Mouse (Mus musculus) embryo, embryonic 10.5 days (tissue): ENCODE data around the gene Klrg2.
"Not testable (repeated sequence)": the region's sequence is repeated elsewhere in the genome, so short reads cannot be mapped to it uniquely, and the experiment has no call there.

Experiments used
- DNase-seq: peaks from one replicate; pipeline ENCODE4 v3.0.0-alpha.2; 2015; ENCODE audit warnings: low spot score

The Klrg2 gene

DNA sequence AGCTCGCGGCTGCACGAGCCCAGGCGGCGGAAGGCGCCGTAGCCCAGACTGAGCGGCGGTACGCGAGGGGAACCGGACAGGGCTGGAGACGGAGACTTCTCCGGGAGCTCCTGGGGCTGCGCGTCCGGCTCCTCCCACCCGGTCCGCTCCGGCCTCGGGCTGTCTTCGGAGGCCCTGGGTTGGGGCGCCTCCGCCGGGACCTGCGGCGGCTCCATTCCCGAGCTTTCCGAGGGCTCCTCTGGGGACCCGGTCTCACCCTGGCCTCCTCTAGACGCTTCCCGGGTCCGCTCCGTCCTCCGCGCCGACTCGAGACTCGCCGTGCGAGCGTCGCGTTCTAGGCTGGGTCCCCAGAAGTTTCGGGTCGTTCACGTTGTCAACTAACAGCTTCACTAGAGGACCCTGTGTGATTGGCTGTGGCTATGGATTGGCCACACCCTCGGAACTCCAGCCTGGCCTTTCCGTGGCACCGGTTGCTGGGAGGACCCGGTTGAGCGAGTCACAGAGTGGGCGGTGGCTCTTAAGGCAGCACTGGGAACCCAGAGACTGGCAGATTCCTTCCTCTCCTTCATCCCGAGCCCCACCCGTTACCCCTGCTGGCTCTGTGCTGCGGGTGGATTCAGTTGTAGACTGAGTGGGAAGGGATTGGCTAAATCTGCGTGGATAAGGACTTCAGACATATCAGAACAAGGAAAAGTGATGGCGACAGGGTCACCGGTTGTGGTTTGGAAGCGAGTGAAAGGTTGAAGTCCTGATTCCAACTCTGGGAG lies at the start of gene Klrg2:
Klrg2 (minus strand) TSS at position 391 of the 767 bp plus-strand sequence.
- DNase-seq = peak; percentile 71

DNA sequence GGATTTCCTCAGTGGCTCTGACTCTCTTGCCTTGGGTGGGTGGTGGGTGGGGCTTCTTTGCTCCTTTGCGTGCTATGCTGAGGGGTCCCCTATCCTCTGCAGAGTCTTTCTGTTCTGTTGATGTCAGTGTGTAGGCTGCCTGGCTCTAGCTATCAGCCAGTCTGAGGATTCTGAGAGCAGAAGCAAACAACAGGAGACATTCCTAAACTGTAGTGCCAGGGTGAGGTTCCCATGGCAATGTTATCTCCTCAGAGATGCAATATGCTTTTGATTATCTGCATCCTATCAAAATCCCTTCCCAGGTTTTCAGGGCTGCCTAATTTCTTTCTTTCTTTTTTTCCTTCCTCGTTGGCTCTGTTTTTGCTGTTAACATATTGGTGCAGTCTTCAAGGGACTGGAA lies 45.5 kb upstream of the Klrg2 start:
- no peak for DNase-seq

DNA sequence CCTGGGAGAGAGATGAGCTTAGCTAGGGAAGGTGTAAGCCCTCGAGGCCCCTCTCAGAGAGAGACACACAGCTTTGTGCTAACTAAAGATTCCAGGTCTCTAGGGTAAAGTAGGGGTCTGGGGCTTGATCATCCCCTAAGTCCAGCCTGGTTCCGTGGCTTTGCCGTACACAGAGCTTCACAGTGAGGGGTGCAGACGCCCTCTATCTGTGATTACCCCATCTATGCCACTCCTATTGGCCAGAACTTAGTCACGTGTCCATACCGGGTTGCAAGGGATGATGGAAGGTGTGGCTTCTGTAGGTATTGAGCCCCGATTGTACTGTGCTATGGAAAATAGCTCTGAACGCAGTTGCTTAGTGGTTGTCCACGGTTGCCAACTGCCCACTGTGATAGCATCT lies 40.6 kb upstream of the Klrg2 start:
- no peak for DNase-seq

DNA sequence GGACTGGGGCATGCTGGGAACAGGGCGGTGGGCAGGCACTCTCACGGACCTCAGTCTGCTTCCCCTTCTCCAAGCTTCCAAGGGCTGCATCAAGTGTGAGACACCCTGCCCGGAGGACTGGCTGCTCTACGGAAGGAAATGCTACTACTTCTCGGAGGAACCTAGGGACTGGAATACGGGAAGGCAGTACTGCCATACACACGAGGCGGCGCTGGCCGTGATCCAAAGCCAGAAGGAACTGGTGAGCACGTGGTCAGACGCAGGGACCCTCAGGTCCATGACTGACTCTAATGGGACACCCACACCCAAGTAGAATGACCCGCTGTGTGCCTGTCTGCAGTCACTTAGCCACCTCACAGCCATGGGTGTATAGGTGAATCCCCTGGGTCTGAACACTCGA lies 39.7 kb upstream of the Klrg2 start:
- DNase-seq = no peak

DNA sequence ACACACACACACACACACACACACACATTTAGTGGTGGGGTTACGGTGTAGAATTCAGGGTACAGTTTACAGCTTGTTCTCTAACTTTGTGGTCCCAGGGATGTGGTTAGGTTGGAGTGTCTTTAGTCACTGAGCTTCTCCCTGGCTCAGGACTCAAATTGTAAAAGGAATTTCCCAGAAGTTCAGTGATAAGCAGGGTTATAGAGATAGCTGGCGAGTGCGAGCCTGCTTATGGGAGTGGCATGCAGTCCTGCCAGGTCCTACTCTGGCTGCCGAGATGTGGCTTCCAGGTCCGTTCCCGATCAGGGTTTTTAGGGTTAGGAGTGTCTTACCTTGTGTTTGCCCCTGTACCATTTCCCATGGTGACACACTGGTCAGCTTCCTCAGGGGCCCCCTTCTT lies 39.2 kb upstream of the Klrg2 start:
- no peak for DNase-seq

DNA sequence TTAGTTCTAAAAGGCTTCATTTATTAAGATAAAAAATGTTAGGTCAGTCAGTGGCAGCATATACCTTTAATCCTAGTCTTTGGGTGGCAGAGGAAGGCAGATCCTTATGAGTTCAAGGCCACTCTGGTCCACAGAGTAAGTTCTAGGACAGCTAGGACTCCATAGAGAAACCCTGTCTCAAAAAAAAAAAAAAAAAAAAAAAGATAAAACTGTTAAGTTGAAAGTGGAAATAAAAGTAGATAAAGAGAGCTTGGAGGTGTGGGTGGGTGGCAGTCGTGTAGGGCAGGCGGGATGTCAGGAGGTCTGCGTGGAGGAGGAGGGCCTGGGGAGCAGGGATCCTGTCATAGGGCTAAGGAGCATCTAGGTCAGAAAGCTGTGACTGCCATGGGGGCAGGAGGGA lies 35.0 kb upstream of the Klrg2 start:
- DNase-seq = no peak

DNA sequence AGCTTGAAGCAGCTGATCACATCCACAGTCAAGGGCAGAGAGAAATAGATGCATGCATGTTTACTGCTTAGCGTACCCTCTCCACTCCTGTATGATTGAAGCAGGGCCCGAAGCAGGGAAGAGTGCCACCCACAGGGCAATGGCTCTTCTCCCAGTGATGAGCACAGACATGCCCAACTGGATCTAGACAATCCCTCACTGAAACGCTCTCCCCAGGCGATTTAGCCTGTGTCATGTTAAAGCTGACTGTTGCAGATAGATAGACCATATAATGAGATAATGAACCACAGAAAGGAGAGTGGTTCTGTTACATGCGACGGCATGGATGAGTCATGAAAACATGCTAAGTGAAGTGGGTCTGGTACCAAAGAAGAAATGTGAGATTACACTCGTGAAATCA lies 34.2 kb upstream of the Klrg2 start:
- no peak for DNase-seq

DNA sequence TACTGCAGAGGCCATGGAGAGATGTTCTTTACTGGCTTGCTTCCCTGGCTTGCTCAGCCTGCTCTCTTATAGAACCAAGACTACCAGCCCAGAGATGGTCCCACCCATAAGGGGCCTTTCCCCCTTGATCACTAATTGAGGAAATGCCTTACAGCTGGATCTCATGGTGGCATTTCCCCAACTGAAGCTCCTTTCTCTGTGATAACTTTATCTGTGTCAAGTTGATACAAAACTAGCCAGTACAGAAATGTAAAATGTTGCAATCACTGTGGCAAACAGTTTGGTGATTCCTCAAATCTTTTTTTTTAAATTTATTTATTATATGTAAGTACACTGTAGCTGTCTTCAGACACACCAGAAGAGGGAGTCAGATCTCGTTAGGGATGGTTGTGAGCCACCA lies 33.4 kb upstream of the Klrg2 start:
- not testable (repeated sequence) for DNase-seq

DNA sequence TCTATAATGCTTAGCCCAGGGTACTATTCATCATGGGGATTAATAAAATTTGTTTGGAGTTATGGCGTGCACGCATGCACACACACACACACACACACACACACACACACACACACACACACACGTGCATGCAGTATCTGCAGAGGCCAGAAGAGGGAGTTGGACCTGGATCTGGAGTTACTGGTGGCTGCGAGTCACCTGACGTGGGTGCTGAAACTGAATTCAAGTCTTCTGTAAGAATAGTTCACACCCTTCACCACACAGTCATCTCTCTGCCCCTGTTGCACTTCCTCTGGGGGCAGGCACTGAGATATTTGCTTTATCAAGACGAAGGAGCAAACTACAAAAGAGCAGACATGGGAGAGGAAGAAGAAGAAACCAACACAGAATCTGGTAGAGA lies 32.5 kb upstream of the Klrg2 start:
- DNase-seq = no peak

DNA sequence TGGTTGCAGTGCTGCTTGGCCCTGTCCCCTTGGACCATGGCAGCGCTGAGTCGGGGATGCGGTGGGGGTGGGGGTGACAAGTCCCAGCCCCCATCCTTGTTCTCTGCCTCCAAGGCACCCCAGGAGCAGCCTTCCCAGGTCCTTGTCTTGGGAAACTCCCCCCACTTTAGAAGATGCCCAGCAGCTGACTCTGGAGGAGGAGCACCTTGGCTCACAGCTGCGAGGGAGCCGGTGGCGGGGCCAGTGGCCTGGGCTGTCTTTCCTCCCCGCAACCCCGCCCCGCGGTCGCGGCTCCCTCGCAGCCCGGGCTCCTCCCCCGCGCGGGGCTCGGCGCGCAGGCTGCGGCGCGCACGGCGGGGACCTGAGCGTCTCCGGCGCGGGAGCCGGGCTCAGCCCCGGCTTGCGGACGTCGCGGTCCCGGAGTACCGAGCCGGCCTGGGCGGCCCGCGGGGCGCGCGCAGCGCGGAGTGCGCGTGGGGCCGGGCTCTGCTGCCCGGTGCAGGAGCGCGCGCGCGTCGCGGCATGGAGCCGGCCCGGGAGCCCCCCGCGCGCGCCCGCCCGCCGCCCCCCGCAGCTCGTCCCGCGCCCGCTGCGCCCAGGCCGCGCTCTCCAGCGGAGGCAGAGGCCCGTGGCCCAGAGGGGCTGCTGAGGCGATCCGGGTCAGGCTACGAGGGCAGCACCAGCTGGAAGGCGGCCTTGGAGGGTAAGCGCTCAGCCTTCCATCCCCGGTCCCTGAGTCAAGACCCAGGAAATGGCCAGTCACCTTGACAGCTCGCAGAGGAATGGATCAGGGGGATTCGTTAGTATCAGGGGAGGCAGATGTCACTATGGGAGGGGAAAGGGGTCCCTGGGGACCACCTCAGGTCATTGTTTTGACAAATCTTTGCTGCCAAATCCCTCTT lies 25.9 kb upstream of the Klrg2 start, which contains the start of gene Clec2l:
Clec2l (plus strand) TSS at position 356 of the 902 bp plus-strand sequence.
- peak; percentile 59 for DNase-seq

DNA sequence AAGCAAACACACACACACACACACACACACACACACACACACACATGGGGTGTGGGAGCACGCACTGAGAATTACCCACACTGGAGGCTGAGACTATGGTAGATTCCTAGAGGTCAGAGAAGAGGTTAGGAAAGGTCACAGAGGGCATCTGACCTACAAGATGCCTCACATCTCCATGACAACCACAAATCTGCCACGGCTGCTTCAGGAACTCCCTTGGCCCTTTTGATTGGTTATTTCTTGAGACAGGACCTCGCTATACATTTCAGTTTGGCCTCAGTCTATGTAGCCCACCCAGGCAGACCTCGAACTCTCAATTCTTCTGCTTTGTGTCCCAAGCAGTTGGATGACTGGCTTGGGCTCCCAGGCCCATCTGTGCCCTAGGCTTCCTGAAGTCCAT lies 24.6 kb upstream of the Klrg2 start:
- peak; percentile 75 for DNase-seq

DNA sequence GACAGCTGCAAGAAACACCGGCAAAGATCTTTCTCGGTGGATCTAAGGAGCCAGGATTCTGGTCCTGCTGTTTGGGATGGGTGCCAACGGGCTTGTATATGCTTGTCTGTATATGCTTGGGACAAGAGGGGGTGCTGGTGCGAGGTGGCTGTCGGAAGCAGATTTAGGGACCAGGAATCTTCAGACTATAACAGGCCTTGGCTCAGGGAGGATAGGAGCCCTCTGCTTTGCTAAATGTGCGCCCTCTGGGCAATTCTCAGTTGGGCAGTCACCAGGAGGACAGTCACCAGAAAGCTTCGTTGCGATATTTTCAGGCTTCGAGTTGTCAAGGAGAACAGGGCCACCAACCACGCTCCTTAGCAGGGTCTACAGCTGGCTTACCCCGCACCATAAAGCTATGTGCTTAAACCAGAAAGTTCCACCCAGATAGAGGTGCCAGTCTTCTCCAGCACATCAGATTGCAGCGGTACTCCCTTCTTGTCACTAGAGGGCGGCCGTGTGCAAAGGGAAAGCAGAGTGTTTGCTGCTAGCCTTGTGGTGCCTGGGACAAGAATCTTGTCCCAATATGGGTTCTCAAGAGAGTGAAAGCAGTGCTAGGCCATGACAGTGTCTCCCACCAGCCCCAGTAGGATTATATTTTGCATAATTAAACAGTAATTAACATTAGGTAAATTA lies 13.4 kb upstream of the Klrg2 start:
- DNase-seq = peak; percentile 90

DNA sequence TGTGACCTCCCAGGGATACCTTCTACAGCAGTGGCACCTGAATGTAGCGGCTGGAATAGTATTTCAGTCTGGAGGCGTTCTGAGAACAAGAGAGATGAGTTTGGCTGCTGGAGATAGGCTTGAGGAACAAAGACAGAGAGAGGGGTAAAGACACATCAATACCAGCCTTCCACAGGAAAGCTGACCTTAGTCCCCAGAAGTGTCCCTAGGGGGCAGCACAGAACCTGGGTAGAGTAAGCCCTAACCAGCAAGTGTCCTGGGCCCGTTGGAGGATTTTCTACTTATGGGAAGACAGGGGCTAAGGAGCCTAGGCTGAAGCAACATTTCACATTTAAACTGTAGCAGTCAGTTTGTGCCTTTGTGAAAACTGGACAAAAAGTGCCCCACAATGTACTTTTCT lies 12.5 kb upstream of the Klrg2 start:
- DNase-seq = peak; percentile 46

DNA sequence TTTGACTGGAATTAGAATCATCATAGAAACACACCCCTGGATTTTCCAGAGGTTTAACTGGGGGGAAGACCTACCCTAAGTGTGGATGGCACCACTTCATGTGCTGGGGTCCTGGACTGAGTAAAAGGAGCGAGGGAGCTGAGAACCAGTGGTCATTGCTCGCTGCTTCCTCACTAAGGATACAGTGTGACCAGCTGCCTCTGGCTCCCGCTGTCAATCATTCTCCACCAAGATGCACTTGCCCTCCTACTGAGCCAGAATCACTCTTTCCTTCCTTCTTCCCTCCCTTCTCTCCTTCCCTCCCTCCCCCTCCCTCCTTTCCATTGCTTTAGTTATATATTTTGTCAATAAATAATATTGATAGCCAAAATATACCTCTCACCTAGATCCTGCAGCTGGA lies 6.0 kb upstream of the Klrg2 start:
- DNase-seq = no peak

DNA sequence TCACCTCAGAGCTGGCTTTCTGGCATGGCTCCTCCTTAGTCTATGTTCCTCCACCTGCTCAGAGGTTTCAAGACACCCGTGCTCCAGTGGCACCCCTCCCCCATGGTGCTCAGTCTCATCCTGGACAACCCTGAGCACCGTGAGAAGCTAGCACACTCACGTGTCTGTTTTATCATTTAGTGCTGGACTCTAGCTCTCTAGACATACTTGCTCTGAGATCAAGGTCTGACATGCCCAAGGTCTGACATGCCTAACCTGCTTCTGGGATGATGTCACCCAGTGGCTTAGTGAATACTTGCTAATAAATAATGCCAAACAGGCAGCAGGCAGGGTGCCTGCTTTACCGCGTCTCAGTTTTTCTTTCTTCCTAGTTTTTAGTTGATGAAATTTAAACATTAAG lies 5.6 kb upstream of the Klrg2 start:
- no peak for DNase-seq

DNA sequence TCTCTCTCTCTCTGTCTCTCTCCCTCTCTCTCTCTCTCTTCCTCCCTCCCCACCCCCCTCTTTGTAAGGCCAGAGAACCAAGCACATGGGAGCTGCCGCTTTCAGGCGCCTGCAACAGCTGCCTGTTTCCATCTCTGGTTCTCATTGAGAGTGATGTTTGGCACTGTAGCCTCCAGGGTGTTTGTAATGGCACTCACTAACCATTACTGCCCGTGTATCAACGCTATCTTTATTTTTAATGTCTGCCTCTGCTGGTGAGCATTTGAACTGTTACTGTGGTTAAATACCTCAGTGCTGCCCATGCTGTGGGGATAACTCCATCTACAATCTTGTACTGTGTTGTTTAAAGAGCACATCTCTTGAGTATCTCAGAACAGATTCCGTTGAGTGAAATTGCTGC lies 4.6 kb upstream of the Klrg2 start:
- no peak for DNase-seq

DNA sequence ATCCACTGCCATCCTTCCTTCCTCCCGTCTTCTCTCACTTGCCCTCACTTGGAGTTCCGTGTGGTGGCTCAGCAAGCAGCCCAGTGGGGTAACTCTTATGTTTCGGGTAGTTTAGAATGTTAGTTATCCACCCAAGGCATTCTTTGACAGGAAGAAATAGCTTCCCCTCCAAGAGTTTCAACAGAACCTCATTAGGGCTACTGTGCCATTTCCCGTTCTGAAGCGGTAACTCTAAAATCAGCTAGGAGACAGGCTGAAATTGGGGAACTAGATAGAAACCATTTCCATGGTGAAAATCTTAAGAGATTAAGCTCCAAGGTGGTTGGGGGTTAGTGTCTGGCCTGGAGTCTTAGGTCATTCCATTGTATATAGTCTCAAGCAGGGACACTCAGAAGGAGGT lies 4.2 kb upstream of the Klrg2 start:
- DNase-seq = no peak

DNA sequence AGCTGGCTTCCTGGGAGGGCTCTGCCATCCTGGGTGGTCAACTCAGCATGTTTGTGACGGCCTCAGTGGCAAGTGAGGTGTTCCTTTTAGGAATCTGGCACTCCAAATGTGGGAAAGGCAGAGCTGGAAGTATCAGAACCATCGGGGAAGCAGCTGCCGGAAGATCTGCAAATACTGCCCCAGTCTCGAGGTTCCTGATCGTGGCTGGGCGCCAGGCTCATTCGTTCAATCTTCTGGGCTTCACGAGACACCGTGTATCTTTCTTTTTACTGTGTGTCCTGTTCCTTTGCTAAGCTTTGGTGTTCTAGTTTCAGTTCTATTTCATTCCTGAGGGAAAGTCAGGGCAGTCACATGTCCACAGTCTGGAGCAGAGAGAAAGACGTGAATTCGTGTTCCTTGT lies 3.4 kb upstream of the Klrg2 start:
- no peak for DNase-seq

DNA sequence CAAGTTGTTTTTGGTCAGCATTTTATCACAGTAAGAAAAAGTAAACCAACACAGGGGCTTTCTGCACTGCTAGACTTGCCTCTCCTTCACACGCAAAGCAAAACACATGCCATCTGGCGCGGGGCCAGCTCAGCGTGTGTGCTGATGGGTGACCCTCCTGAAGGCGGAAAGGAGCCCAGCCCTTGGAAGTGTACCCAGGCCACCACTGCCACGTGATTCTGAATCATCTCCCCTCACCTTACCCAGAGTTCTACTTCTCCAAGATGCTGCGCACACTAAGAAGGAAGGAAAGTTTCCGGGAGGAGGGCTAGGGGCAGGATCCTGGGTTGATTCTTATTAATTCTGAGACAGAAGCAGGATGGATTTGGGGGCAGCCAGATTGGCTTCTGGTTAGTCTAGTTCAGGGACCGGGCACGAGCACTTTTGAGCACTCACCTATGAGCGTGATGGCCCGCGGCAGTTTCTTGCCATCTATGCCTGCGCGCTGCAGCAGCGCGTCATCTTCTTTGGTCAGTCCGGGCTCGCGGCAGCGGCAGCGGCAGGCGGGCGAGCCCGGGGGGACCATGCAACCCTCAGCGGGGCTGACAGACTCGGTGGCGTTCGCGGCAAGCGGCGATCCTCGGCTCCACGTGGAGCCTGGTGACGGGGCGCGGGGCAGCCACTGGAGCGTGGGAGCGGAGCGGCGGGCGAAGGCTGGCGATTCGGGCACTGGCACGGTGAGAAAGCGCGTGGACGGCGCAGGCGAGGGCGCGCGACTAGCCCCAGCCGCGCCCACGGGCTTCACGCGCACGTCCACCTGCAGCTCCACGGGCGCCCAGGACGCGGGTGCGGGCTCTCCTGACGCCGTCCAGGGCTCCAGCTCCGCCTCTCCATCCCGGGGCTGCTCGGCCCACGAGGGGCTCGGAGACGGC lies 846 bp downstream of the Klrg2 start:
- DNase-seq = peak; percentile 66

DNA sequence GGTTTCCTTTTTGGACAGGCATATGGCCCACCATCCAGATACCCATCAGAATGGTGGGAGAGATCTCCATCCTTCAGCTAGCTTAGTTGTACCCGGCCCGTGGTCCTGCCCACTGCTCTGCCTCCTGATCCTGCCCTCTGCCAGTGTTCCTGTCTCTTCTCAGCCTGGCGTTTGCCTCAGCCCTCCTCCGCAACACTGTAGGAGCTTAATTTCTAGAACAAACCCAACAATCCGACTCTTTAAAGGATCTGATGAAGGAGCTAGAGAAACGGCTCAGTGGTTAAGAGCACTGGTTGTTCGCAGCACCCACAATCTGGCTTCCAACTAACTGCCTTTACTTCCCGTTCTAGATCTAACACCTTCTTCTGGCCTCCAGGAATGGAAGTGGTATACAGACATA lies 2.6 kb downstream of the Klrg2 start:
- DNase-seq = no peak

DNA sequence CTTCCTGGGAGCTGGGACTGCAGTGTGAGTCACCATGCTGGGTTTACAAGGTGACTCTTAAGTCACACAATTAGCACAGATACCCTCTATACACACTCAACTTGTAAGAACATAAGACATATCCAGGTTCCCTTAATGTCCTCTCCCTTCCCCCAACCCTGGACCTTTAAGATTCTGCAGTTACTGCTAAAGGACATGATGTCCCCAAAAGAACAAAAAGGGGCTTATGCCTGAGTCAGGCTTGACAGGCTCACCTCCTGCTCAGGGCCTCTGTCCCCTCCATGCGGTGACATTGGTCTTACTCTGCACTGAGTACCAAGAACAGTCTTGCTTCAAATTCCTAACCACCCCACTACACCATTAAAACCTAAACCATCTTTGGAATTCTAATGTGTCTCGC lies 4.2 kb downstream of the Klrg2 start:
- DNase-seq = no peak

DNA sequence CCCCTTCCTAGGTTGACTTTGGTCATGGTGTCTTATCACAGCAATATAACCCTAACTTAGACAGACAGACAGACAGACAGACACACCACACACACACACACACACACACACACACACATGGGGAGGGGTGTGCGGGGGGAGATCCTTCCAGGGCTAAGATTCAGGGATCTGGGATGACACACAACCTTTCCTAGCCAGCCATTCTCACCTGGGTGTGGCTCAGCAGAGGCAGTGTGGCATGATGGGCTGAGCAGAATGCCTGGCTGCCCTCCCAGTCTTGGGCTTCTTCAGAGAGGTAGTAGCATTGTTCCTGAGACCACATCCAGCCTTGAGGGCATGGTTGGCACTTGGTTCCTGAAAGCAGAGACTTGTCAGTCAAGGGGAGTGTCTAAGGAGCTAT lies 7.5 kb downstream of the Klrg2 start:
- no peak for DNase-seq
